Mouse (Mus musculus) heart, postnatal 4 days (tissue): ENCODE results near the gene Uaca. TPM values are rescaled to one million over a fixed set of nuclear protein-coding genes. Genes with fewer than 3 reads are reported as not detected.
"Not testable (repeated sequence)": the region's sequence is repeated elsewhere in the genome, so short reads cannot be mapped to it uniquely, and the experiment has no call there.

Experiments used
- DNase-seq: peaks from one replicate; pipeline ENCODE4 v3.0.0; 2021
- total RNA-seq, 2 experiments: library from RNA; stranded (reverse); gene quantifications; 2 replicates each; pipeline ENCODE4 v1.2.3; 2021

Gene Uaca
- total RNA-seq, 2 experiments from 2014 or later: 47.4 to 49.2 TPM

DNA sequence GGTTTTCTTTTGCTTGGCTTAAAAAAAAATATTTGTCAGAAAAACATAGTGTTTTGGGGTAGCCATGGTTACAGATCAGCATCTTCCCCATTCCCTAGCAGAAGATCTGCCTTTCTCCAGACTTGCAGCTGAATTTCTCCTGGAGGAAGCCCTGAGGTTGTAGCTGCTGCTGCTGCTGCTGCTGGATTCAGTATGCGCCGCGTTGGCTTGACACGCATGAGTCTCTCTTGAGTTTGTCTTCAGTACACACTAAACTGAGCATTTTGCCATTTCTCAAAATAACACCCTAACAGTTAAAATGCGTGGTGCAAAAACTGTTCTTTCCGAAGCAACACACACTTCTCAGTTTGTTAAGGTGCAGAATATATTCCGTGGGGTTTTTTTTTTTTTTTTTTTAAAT, 1.7 kb downstream of the Uaca start:
- no peak for DNase-seq

DNA sequence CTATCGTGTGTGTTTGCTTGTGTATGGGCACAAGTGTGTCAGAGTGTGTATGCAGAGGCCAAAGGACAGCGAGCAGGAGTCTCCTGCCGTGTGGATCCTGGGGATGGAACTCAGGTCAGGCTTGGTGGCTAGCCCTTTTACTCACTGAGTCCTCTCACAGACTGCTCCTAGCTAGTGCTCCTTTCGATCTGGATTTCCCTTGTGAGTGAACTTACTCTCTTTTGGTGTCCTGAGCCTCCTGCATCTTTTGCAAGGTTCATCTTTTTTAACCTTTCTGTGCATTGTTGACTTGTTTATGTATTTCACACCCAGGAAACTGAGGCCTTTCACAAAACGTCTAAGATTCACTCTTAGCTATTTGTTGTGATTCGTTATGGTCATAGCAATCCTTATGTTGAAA, 2.8 kb downstream of the Uaca start:
- no peak for DNase-seq

DNA sequence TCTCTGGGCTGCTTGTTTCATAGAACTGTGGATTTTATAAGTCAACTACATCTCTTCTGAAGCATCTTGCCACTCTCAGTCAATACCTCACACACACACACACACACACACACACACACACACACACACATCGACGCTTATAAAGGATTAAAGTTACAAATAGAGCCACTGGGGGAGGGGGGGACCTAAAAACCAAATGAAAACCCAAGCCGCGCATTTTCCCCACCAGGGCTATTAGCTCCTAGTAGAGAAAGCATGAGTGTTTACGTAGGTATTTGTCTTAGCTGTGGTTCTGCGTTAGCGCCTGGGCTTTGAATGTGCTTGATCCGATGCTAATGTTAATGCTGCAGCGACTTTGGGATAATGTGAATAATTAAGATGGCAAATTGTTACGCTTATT, 4.7 kb downstream of the Uaca start:
- no peak for DNase-seq

DNA sequence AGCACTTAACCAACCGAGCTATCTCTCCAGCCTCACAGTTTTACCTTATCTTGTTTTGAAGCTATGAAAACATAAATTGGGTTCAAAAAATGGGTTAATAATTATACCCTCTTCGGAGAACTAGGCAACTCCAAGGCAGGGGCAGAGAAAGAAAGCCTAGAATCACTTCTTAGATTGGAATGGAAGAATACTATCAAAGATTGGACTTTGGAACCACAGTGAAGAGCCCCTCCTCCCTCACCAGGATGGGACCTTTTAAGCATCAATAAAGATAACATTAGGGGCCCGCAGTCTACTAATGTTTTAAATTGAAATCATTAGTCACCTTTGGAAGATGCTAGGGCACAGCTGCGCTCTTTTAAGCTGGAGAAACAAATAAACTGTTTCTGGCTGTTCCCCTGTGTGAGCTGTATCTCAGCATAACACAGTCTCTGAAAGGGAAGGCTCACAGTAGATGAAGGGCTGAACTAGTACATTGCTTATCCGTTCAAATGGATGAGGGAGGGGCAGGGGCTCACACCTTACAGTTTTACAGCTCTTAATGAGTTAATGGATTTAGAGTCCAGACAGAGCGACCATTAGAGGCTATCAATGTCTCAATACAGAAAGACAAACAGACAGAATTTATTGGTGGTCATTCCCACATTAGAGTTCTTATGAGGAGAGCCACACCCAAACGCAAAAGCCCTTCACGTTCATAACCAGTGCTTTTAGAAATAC, 6.5 kb downstream of the Uaca start:
- DNase-seq: no peak

DNA sequence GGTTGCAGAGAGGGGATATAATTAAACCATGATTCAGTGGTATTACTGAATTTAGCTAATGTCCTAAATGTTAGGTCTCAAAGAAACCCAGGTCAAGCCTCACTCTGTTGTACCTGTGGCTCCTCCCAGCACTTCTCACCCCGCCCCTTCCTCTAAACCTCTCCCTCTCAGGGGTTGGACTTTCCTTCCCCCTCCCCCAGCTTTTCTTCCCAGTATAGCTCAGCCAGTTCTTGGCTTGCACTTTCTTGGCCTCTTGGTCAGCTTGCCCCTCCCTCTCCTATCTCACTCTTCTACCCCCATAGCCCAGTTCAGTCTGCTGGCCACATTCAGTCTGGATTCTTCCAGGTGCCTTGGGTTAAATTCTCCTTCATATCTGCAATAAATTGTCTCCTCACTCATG, 7.4 kb downstream of the Uaca start:
- DNase-seq: no peak

DNA sequence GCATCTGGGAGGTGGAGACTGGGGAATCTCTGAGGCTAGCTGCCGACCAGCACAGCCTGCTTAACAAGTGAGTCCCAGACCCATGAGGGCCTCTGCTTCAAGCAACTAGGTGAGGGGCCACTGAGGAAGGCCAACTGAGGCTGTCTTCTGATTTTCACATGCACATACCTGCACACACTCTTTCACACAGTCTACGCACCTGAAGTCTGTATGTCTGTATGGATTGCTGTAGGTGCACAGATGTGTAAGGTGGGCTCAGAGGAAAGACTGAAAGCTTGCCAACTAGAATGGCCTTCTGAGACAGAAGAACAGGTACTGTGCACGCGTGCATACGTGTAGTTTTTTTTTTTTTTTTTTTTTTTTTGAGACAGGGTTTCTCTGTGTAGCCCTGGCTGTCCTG, 8.0 kb downstream of the Uaca start:
- no peak for DNase-seq

DNA sequence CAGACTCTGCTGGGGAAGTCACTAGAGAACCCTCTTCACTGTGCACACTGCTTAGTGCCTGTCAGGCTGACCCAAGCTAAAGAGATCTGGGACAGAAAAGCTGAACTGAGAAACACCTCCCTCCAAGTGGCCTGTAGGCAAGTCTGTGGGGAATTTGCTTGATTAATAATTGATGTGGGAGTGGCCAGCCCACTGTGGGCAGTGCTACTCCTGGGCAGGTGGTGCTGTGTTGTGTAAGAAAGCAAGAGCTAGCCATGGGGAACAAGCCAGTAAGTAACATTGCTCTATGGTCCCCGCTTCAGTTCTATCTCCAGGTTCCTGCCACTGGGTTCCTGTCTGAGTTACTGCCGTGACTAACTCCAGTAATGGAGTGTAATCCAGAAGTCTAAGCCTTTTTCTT, 11.7 kb downstream of the Uaca start:
- DNase-seq: no peak

DNA sequence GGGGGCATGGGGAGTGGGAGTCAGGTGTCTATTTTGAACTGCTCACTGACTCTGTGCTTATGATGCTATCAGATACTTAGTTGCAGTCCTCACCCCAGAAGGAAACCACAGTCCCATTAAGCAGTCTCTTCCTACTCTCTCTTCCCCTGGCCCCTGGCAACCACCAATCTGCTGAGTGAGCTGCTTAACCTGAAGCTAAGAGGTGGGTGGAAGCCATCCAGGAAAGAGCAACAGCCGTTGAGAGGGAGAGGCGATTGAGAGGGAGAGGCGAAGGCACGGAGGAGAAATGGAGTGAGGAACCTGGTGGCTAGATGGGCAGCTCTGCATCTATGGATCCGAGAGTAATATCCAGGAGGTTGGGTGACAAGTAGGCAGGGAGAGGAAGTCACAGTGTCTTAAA, 13.7 kb downstream of the Uaca start:
- no peak for DNase-seq

DNA sequence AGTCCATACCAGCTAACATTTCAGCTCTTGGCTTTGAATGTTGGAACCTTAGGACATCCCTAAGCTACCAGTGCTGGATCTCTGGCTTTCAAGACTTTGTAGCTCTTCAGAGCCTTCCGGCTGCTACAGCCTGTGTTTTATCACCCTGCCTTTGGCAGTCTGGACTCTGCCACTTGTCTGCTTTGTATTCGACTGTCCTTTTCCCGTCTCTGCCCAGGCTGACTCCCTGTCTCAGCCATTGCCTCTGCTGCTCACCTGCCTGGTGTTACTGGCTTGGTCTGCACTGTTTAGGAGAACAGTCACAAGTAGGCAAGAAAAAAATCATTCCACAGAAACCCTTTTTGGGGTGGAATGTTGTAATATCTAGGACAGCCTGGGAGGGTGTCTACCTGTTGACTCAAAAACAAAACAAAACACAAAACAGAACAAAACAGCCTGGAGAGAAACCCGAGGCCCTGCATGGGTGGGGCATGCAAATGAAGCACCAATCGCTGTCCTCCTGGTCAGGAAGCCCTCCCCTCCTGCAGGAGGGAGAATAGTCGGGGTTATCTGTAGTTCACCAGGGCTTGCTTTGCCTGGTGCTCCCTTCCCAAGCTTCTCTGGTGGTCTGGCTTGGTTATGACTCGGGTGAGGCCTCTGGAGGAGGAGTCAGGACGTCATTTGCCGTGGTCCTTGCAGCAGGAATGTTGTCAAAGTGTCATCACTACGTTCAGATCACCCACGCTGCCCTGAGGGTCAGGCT, 19.0 kb downstream of the Uaca start:
- peak; percentile 55 for DNase-seq

DNA sequence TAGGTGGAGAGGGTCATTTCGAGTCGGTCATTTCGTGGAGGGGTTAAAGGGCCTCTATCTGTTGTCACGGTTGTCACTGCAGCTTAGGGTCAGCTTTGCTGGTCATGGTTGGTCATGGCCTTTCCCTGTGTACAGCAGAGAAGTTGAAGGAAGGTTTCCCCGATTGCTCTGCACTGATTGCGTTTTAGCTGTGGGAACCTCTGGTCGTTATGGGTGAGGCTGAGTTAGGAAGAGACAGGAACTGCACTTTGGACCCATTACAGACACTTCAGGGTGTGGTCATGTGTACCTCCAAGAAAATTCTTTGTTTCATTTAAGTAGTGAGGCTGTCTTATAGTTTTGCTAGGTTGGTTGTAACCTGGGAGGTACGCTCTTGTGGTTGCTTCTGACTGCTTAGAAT, 21.2 kb downstream of the Uaca start:
- no peak for DNase-seq

DNA sequence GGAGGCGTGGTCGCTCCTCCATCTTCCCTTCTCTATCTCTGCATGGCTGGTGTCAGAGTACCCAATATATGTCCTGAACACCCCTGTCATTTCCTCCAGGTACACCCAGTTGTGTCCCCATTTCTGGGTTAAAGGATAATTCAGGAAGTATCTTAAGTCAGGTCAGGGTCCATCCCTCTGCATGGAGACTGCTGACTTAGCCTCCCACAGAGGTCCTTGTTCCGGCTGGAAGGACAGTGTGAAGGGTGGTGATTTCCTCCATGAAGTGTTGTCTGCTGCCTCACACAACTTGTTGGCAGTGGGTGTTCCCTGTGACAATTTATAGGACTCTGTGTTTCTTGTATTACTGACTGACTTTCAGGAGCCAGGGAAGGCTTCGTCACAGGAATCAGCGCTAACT, 23.2 kb downstream of the Uaca start:
- DNase-seq: no peak

DNA sequence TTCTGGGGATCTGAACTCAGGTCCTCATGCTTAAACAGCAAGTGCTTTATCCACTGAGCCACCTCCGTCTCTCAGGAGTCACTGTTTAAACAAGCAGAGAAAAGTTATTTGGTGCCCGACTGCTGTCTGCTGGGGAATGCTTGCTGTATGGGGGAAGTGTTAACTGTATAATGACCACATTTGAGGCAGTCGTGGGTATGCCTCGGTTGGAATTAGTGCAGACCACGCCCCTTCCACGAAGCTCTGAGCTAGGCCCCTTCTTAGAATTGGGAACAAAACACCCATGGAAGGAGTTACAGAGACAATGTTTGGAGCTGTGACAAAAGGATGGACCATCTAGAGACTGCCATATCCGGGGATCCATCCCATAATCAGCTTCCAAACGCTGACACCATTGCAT, 24.2 kb downstream of the Uaca start:
- DNase-seq: not testable (repeated sequence)

DNA sequence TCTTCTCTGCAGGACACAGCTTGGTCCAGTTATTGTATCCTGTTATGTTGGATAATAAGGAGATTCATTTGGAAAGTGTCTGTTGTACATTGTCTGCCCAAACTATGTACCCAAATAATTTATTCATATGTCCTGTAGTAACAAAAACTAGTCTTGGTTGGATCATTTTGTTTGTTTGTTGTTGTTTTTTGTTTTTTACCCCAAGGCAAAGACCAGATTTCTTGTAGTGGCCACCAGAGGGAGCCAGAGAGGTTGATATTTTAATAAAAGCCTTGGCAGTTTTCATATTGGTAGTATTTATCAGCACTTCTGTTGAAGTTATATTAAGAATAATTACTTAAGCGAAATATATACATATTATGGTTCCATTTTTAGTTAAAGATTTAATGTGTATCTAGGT, 25.0 kb downstream of the Uaca start:
- peak; percentile 58 for DNase-seq

DNA sequence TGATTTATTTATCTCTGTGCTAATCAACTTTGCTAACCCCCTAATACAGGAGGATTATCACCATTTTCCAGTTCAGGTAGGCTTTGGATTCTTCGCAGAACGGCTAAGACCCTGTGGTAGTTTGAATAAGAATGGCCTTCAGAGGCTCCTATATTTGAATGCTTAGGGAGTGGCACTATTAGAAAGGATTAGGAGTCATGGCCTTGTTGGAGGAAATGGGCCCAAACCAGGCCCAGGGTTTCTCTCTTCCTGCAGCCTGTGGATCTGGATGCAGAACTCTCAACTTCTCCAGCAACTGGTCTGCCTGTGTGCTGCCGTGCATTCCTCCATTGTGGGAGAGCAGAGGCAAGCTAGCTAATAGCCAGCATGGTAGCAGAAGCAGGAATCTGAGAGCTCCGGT, 27.2 kb downstream of the Uaca start:
- no peak for DNase-seq

DNA sequence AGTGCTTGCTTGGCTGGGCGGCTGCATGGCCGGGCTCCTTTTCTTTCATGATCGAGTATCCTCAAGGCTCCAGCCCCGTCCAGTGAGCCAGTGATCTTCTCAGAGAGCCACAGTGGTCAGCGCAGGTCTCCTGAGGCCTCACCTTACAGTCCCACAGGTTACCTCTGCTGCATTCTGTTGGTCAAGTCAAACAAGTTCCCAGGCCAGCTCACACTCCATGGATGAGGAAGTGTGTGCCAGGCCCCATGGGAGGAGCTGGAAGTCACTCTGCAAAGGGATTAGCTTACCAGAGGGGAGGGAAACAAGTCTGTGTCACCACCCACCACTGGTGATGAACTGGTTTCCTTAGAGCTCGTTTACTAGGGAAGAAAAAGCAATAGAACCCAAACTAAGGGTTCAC, 28.3 kb downstream of the Uaca start:
- no peak for DNase-seq

DNA sequence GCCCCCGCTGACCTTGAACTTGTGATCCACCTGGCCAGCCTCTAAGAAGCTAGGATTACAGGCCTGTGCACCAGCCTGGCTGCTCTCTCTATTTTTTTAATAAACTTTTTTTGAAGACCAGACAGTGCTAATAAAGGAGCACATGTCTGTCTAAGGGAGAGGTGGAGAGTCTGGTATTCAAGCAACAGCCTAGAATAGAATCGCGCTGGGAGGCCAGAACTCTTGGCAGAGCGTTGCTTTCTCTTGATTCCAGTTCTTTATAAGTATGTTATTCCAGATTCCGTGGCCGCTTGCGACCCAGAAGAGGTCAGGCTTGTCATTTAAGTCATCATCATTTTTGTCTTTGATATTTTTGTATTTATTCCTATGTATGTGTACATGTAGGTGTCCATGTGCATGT, 31.2 kb downstream of the Uaca start:
- no peak for DNase-seq

DNA sequence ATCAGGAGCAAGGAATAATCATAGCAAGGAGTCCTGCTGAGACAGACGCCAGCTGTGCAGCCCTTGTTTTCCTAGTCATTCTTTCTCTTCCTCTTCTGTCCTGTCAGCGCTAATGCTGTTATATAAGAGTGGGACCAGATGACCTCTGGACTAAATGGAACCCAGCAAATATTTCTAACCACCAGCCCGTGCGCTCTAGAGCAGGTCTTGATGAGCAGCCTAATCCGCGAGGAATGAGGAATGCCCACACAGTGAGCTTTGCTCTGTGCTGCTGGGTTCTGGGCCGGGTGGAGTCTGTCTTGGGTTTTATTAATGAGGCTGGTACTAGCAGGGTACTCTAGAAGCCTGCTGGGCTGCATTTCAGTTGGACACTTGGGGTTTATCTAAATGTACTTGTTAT, 32.4 kb downstream of the Uaca start:
- DNase-seq: no peak

DNA sequence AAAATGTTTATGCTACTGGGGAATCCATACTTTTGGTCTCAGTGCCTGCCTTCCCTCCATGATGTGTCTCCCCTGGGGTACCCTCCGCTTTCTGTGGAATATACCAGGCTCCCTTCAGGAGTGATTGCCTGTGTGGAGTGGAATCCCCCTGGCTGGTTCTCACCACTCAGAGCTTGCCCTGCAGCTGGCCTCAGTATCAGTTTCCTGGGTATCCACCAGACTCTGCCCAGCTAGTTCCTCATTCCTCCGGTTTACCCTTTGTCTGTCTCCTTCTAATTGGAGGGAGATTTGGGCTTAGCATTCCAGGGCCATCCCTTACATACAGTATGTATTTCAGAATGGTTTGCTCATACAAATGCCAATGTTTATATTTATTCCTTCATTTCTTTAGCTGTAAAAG, 33.9 kb downstream of the Uaca start:
- no peak for DNase-seq

DNA sequence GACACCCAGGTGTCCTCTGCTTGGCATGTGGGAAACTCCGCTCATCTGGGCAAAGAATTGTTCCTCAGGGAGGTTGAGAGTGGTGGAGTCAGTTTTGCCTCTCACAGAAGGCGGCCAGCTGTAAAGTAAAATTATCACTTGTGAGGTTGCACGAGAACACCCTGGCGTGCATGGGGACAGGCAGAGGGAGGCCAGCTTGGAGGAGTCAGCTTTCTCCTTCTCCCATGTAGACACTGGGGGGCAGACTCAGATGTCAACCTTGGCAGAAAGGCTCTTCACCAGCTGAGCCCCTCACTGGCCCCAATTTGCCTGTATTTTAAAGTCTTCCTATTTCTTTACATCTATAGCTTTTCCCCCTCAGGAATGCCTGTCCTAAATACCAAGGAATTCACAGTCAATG, 35.3 kb downstream of the Uaca start:
- DNase-seq: no peak

DNA sequence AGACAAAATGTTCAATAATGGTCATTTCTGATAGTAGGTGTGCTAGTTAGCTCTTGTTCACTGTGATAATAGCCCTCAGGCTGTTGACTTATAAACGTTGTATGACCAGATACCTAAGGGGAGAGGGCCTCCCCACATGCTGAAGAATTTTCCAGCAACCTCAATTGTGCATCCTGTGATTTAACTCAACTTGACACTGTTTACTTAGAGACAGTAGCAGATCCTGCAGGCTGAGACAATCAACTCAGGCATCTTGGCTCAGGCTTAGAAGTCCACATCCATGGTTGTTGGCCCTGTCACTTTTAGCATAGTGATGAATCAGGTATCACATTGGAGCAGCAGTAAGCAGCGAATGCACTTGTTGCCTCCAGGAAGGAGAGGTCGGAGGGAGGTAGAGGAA, 35.7 kb downstream of the Uaca start:
- DNase-seq: no peak

DNA sequence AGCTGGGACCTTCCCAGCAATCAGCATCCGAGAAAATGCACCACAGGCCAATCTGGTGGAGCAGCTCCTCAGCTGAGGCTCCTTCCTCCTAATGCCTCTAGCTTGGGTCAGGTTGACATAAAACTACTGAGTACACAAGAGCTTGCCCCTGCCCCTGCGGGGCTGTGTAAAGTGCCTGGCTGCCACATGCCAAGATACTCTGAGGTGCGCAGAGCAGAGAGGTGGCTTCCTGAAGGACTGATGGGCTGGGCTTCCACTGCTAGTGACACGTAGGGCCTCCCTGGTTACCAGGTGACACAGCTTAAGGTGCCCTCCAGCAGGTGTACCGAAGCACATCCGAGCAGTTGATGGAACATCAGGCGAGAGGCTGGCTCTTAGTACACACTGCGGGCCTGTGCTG, 37.9 kb downstream of the Uaca start:
- no peak for DNase-seq

DNA sequence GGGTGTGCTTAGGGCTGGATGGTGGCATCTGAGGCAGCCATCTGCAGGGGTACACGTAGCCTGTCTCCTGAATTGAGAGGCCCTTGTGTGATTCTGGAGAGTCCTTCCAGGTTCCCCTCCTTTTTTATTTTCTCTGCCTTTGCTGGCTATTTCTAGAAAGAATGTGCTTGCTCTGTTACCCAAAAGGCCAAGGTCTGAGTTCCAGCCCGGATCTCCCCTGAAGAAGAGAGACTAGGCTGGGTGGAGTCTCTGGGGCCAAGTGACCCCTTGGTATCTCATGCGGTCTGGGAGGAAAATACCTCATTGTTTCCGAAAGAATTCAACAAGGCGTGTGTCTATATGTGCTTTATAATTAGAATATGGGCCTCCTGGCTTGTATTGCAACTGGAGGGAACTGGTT, 41.8 kb downstream of the Uaca start:
- no peak for DNase-seq

DNA sequence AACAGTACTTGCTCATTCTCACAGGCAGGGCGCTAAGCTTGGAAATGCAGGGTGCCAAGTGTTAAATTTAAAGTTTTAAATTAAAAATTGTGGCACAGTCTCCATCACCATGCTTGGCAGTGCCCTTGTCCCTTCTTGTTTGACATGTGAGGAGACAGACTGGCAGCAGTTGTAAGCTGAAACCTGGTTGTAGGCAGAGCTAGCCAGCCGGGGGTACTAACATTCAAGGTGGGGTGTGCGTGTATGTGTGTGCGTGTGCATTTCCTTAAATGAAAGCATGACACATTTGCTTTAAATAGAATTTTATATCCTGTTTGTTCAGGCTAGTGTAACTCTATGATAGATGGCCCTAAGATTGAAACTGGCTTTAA, 42.7 kb downstream of the Uaca start:
- no peak for DNase-seq

DNA sequence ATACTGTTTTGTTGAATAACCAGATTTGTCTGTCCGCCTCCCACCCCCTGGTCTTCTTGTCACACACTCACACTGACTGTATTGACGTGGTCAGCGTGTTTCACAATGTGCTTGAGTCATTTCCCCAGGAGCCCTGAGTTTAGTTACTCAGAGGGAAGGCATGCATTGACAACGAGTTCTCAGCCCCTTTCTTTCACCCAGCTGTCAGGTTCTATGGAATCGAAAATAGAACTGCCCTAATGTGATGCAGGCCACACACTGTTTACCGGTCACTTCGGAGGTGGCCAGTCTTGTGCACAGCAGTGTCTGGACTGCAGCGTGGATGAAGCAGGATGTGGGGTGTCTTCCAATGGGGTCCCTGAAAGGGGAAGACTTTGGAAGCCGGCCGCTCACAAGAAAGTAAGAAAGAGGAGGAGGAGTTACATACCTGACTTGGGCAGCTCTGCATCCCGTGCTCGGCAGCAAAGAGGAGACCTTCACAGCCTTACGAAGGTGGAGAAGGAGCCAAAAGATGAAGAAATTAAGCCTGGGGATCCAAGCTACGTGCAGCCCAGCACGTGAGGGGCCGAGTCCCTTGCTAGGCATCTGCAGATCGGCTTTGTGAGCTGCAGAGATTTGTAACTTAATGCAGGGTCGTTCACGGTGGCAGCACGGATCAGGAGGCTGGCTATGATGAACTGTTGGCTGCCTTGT, 43.3 kb downstream of the Uaca start:
- DNase-seq: peak; percentile 51
